Mouse (Mus musculus): ENCODE results near the gene Iars. TPM values are rescaled to one million over a fixed set of nuclear protein-coding genes. Genes with fewer than 3 reads are reported as not detected.
"Not testable (repeated sequence)": the region's sequence is repeated elsewhere in the genome, so short reads cannot be mapped to it uniquely, and the experiment has no call there.

Iars gene
- polyA plus RNA-seq, 1 experiment from 2014 or later = 48.8 TPM

DNA sequence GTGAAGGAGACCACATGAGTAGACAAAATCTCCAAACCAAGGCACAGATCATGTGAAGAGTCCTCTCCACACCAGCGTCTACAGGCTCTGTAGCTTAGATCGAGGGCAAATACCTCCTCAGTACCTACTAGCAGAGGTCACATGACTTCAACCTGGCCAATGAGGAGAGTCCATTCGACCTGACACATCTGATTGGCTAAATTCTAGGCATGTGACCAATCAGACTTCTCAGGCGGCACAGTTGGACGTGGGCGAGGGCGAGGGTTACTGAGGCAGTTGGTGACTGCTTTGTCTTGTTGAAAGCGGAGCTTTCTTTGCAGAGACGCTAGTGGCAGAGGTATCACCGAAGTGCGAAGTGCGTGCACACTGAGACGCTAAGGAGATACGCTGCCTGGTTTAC, 80.3 kb downstream of the Iars start:
- 88% methylated on average over 14 of the region's 14 CpGs for WGBS
- DNase-seq (ENCODE audit: low spot score) (no peak), ATAC-seq (no peak)
- no peaks in the 10 kb centered on the region for H3K4me1 ChIP-seq (ENCODE audit: control insufficient read depth, insufficient read depth, low read length)
- H3K4me2 ChIP-seq (ENCODE audit: low read length) = no peak overlapping the region
- H3K9me3 ChIP-seq (replicated peaks; ENCODE audit: control insufficient read depth, low read length) = no peaks in the 10 kb centered on the region
- H3K9ac ChIP-seq (ENCODE audit: low read length) = no peak overlapping the region
- H3K4me3 ChIP-seq (ENCODE audit: low read depth, low read length) = no peak overlapping the region
- no peaks in the 10 kb centered on the region for H3K27me3 ChIP-seq (replicated peaks; ENCODE audit: control insufficient read depth, insufficient read depth, low read length)
- H3K36me3 ChIP-seq (ENCODE audit: control insufficient read depth, insufficient read depth, low read length) = no peaks in the 10 kb centered on the region
- H3K27ac ChIP-seq (ENCODE audit: low read depth, low read length) = no peak overlapping the region

DNA sequence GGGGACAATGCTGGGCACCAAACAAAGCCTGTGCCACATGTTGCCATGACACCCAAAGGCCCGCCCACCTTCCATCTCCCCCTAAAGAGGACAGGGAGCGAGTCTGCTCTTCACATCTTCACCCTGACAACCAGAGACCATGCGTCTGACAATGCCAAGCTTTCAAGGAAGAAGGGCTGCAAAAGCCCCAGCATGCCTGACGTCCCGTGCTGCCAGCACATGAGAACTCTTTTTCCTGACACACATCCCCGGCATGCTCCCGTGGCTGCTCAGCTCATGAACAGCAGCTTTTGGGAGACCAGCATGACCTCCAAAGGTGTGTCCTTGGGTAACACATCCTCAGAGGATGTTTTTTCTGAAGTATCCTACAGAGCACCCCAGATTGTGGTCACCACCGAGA, 83.4 kb downstream of the Iars start:
- ATAC-seq (no peak), DNase-seq (ENCODE audit: low spot score) (no peak)
- 89% methylated on average over 8 of the region's 8 CpGs for WGBS
- Histone ChIP-seq H3K27ac (ENCODE audit: low read depth, low read length) (no peak overlapping the region), H3K27me3 (replicated peaks; ENCODE audit: control insufficient read depth, insufficient read depth, low read length) (no peaks in the 10 kb centered on the region), H3K4me2 (ENCODE audit: low read length) (no peak overlapping the region), H3K9ac (ENCODE audit: low read length) (no peak overlapping the region), H3K9me3 (replicated peaks; ENCODE audit: control insufficient read depth, low read length) (no peaks in the 10 kb centered on the region), H3K4me1 (ENCODE audit: control insufficient read depth, insufficient read depth, low read length) (no peaks in the 10 kb centered on the region), H3K4me3 (ENCODE audit: low read depth, low read length) (no peak overlapping the region), H3K36me3 (ENCODE audit: control insufficient read depth, insufficient read depth, low read length) (no peaks in the 10 kb centered on the region)

DNA sequence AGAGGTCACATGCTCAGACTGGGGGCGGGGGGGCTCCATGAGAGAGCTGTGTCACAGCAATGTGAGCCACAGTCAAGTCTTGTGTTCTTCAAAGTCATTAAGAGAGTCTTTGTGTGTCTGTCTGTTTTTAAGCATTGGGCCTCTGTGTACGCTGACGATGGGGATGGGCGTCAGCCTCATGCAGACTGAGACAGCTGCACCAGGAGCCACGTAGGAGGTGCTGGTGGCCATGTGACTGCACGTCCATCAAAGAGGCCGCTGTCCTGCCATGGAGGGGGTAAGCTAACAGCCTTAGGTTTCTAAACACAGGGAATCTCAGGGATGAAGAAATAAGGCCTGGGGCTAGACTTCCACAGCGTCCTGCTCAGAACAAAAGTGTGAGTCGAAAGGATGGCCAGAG, 84.4 kb downstream of the Iars start:
- Histone ChIP-seq H3K9ac (ENCODE audit: low read length) (no peak overlapping the region), H3K4me1 (ENCODE audit: control insufficient read depth, insufficient read depth, low read length) (no peaks in the 10 kb centered on the region), H3K4me3 (ENCODE audit: low read depth, low read length) (no peak overlapping the region), H3K9me3 (replicated peaks; ENCODE audit: control insufficient read depth, low read length) (no peaks in the 10 kb centered on the region), H3K36me3 (ENCODE audit: control insufficient read depth, insufficient read depth, low read length) (no peaks in the 10 kb centered on the region), H3K4me2 (ENCODE audit: low read length) (no peak overlapping the region), H3K27ac (ENCODE audit: low read depth, low read length) (no peak overlapping the region), H3K27me3 (replicated peaks; ENCODE audit: control insufficient read depth, insufficient read depth, low read length) (no peaks in the 10 kb centered on the region)
- WGBS = 65% methylated on average over 9 of the region's 9 CpGs
- DNase-seq (ENCODE audit: low spot score) (no peak), ATAC-seq (no peak)

DNA sequence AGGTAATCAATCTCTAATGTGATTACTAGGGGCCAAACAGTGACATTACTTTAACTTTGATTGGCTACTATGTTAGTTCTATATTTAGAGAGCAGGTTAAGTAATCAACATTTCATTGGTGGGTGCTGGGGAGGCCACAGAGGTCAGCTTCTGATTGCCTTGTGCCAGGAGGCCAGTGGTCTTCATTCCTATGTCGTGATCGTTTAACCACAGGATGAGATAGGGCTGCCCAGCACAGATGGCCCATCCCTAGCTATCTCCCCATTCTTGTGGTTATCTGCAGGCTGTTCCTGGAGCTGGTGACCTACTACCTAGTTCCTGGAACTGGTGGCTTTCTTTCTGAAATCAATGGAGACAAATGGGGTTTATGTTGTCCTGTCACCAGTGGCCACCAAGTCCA, 86.1 kb downstream of the Iars start:
- no peaks in the 10 kb centered on the region for H3K9me3 ChIP-seq (replicated peaks; ENCODE audit: control insufficient read depth, low read length)

DNA sequence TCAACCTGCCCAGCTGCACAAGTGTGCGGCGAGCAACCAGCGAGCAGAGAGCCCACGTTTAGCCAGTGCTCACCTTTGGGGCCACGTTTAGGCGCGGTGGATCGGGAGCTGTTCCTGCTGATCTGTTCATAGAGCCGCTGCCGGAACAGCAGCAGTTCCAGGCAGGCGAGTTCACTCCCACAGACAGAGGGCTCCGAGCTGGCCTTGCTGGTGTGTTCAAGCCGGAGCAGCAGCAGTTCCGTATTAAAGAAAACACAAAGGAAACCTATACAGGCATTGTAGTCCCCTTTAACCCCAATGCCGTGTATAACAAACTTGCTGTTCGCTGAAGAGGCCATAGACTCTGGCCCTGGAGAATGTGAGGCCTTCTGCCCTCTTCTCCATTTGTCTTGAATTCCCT, 87.2 kb downstream of the Iars start:
- DNase-seq (ENCODE audit: low spot score) (no peak), ATAC-seq (no peak)
- 84% methylated on average over 16 of the region's 16 CpGs for WGBS
- H3K27me3 ChIP-seq (replicated peaks; ENCODE audit: control insufficient read depth, insufficient read depth, low read length) = no peaks in the 10 kb centered on the region
- no peak overlapping the region for H3K4me3 ChIP-seq (ENCODE audit: low read depth, low read length)
- no peak overlapping the region for H3K4me2 ChIP-seq (ENCODE audit: low read length)
- no peaks in the 10 kb centered on the region for H3K4me1 ChIP-seq (ENCODE audit: control insufficient read depth, insufficient read depth, low read length)
- no peaks in the 10 kb centered on the region for H3K9me3 ChIP-seq (replicated peaks; ENCODE audit: control insufficient read depth, low read length)
- no peak overlapping the region for H3K9ac ChIP-seq (ENCODE audit: low read length)
- H3K36me3 ChIP-seq (ENCODE audit: control insufficient read depth, insufficient read depth, low read length) = no peaks in the 10 kb centered on the region
- H3K27ac ChIP-seq (ENCODE audit: low read depth, low read length) = no peak overlapping the region

More for the DNA sequence above, 86.1 kb downstream of the Iars start:
- Histone ChIP-seq H3K27ac (ENCODE audit: low read depth, low read length) (no peak overlapping the region), H3K4me3 (ENCODE audit: low read depth, low read length) (no peak overlapping the region), H3K36me3 (ENCODE audit: control insufficient read depth, insufficient read depth, low read length) (no peaks in the 10 kb centered on the region), H3K4me1 (ENCODE audit: control insufficient read depth, insufficient read depth, low read length) (no peaks in the 10 kb centered on the region), H3K9ac (ENCODE audit: low read length) (no peak overlapping the region), H3K4me2 (ENCODE audit: low read length) (no peak overlapping the region), H3K27me3 (replicated peaks; ENCODE audit: control insufficient read depth, insufficient read depth, low read length) (no peaks in the 10 kb centered on the region)
- DNase-seq (ENCODE audit: low spot score) = no peak
- no peak for ATAC-seq
- 100% methylated on average over 2 of the region's 2 CpGs for WGBS

DNA sequence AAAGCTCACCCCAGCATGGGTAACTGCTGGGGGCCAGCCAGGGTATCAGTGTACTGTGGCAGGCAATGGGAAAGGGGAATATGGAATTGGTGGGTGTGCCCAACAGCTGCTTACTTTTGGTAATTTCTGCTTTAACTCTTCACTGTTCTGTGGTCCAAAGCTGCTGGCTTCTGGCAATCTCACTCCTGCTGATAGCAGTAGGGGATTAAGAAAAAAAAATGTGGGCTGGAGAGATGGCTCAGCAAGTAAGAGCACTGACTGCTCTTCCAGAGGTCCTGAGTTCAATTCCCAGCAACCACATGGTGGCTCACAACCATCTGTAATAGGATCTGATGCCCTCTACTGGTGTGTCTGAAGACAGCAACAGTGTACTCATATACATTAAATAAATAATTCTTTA, 89.6 kb downstream of the Iars start:
- H3K27me3 ChIP-seq (replicated peaks; ENCODE audit: control insufficient read depth, insufficient read depth, low read length); H3K36me3 ChIP-seq (ENCODE audit: control insufficient read depth, insufficient read depth, low read length); DNase-seq (ENCODE audit: low spot score); H3K4me1 ChIP-seq (ENCODE audit: control insufficient read depth, insufficient read depth, low read length); H3K4me2 ChIP-seq (ENCODE audit: low read length); ATAC-seq; H3K4me3 ChIP-seq (ENCODE audit: low read depth, low read length); H3K9ac ChIP-seq (ENCODE audit: low read length); H3K27ac ChIP-seq (ENCODE audit: low read depth, low read length); H3K9me3 ChIP-seq (replicated peaks; ENCODE audit: control insufficient read depth, low read length): not testable (repeated sequence)

Other genes with a start within 250 kb of the Iars start
- 0.44 and 0.59 TPM in 2 replicates for gene Tes3-ps, start 188.8 kb upstream of the Iars start, polyA plus RNA-seq (2014; fragmentation: Nextera tagmentation; extraction: Ambion mirVana)
- gene Ecm2, start 177.3 kb upstream of the Iars start, polyA plus RNA-seq (2014; fragmentation: Nextera tagmentation; extraction: Ambion mirVana) = 0.80 and 1.2 TPM in 2 replicates
- 0.52 and 0.69 TPM in 2 replicates for gene Aspn, start 137.7 kb upstream of the Iars start, polyA plus RNA-seq (2014; fragmentation: Nextera tagmentation; extraction: Ambion mirVana)
- gene Omd, start 99.6 kb upstream of the Iars start, polyA plus RNA-seq (2014; fragmentation: Nextera tagmentation; extraction: Ambion mirVana) = 0.22 and 0.93 TPM in 2 replicates
- 10.8 and 16.5 TPM in 2 replicates for gene Ogn, start 74.1 kb upstream of the Iars start, polyA plus RNA-seq (2014; fragmentation: Nextera tagmentation; extraction: Ambion mirVana)
- gene Cenpp, start 29.3 kb upstream of the Iars start, polyA plus RNA-seq (2014; fragmentation: Nextera tagmentation; extraction: Ambion mirVana) = 17.0 and 20.0 TPM in 2 replicates
- gene Nol8, start 29.0 kb upstream of the Iars start, polyA plus RNA-seq (2014; fragmentation: Nextera tagmentation; extraction: Ambion mirVana) = 22.4 and 23.6 TPM in 2 replicates
- gene Gm30302, start 116.9 kb downstream of the Iars start, polyA plus RNA-seq (2014; fragmentation: Nextera tagmentation; extraction: Ambion mirVana) = not detected in 2 replicates